In the genomic region with DNA sequence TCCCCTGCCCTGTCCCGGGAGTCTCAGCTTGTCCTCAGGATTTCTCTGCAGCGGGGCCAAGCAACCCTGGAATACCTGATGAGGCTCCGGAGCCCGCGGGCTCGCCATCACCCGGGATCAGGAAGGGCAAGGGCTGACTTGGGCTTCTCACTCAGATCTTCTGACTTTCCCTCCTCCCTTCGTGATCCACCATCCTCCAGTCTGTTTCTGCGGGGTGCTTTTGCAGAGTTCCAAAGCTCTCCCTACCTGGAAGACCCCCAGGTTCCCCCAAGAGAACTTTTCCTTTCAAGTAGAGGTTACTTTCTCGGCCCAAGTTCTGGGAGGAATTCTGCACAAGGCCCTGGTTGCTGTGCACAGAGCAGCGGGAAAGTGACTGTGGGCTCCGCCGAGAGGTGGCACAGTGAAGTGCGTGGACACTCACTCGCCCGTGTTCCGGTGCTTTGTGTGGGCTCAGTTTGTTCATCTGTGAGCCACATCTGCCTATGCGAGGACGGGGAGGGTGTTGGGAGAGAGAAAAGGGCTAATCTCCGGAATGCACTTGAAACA, we compare ENCODE assay signal across 8 mouse cellular contexts. TPM values are rescaled to one million over a fixed set of nuclear protein-coding genes. Genes with fewer than 3 reads are reported as not detected.
A peak's percentile ranks its signal among the peaks of the same experiment; 100 is the strongest.
DNase-seq lines count a peak whose midpoint lies in the region; ATAC-seq and TF ChIP-seq lines count a peak whose summit lies in the region.

No protein-coding gene starts in this region.

- H3K27ac ChIP-seq in embryonic facial prominence, embryonic 12.5 days, result peak overlapping the region; percentile 79
- peak overlapping the region; percentile 92 for H3K27ac ChIP-seq in heart, adult 2 months
- peak overlapping the region; percentile 88 for H3K27ac ChIP-seq in liver, embryonic 12.5 days
- peak overlapping the region; percentile 96 for H3K27ac ChIP-seq in stomach, postnatal 0 days (replicated peaks)

- DNase-seq in A20 (ENCODE audit: low read depth, low spot score), result peak; percentile 56
- peak; percentile 55 for DNase-seq in adrenal gland, postnatal 10 days
- DNase-seq in heart, adult 2 months, result peak; percentile 57 to 67
- DNase-seq in kidney, adult 9 months, result peak; percentile 30
- DNase-seq in naive thymus-derived CD4-positive, alpha-beta T cell, adult 2 months (ENCODE audit: low read depth), result peak; percentile 64
- DNase-seq in stomach, postnatal 0 days (ENCODE audit: low spot score), result peak; percentile 64

- peak overlapping the region; percentile 86 for H3K9ac ChIP-seq in embryonic facial prominence, embryonic 12.5 days
- H3K9ac ChIP-seq in heart, adult 2 months (ENCODE audit: low read depth, low read length), result peak overlapping the region; percentile 81
- H3K9ac ChIP-seq in liver, embryonic 12.5 days, result peak overlapping the region; percentile 88
- peak overlapping the region; percentile 88 for H3K9ac ChIP-seq in stomach, postnatal 0 days (ENCODE audit: low read length)

- peaks cover 12% of the 10 kb centered on the region for H3K4me1 ChIP-seq in embryonic facial prominence, embryonic 12.5 days
- H3K4me1 ChIP-seq in heart, adult 2 months (ENCODE audit: control insufficient read depth, insufficient read depth, low read length), result no peaks in the 10 kb centered on the region; the same call in none of the 2 replicates
- H3K4me1 ChIP-seq in liver, embryonic 12.5 days, result peaks cover 29% of the 10 kb centered on the region
- H3K4me1 ChIP-seq in stomach, postnatal 0 days (replicated peaks; ENCODE audit: control insufficient read depth, insufficient read depth), result no peaks in the 10 kb centered on the region; the same call in 1 of the 2 replicates

- TF ChIP-seq EP300 in heart, adult 2 months (IDR thresholded peaks at IDR 0.05; ENCODE audit: insufficient read depth, low read depth, low read length), result no peak
- TF ChIP-seq EP300 in stomach, postnatal 0 days (optimal IDR thresholded peaks at IDR 0.05), result no peak

- TF ChIP-seq CTCF in heart, adult 2 months (IDR thresholded peaks at IDR 0.05), result peak; percentile 49
- TF ChIP-seq CTCF in stomach, postnatal 0 days (IDR thresholded peaks at IDR 0.05; ENCODE audit: low read depth), result peak; percentile 56

- H3K9me3 ChIP-seq in embryonic facial prominence, embryonic 12.5 days, result no peaks in the 10 kb centered on the region
- H3K9me3 ChIP-seq in liver, embryonic 12.5 days (replicated peaks), result no peaks in the 10 kb centered on the region
- no peaks in the 10 kb centered on the region for H3K9me3 ChIP-seq in stomach, postnatal 0 days (ENCODE audit: control insufficient read depth, low read length)

- ATAC-seq in embryonic facial prominence, embryonic 12.5 days (ENCODE audit: insufficient number of reproducible peaks, insufficient read depth, low FRiP score, low TSS enrichment), result no peak
- ATAC-seq in liver, embryonic 12.5 days, result no peak
- ATAC-seq in stomach, postnatal 0 days (ENCODE audit: low FRiP score, low TSS enrichment), result 0 out of 2 replicates have a peak, but pooled peaks have one; percentile 33

- H3K79me2 ChIP-seq in heart, adult 2 months (replicated peaks; ENCODE audit: control insufficient read depth, insufficient read depth, low read length), result 0 out of 2 replicates have a peak, but pooled peaks cover 1% of the 10 kb centered on the region

- 2% methylated on average over 20 of the region's 20 CpGs for WGBS in embryonic facial prominence, embryonic 12.5 days
- under 1% methylated on average over 20 of the region's 20 CpGs for WGBS in heart, adult 2 months
- 2% methylated on average over 20 of the region's 20 CpGs for WGBS in liver, embryonic 12.5 days (ENCODE audit: insufficient replicate concordance)
- WGBS in stomach, postnatal 0 days, result under 1% methylated on average over 20 of the region's 20 CpGs

- H3K4me3 ChIP-seq in embryonic facial prominence, embryonic 12.5 days, result peak overlapping the region; percentile 89
- peak overlapping the region; percentile 92 for H3K4me3 ChIP-seq in heart, adult 2 months
- peak overlapping the region; percentile 81 for H3K4me3 ChIP-seq in liver, embryonic 12.5 days
- H3K4me3 ChIP-seq in stomach, postnatal 0 days (ENCODE audit: low read depth, low read length), result peak overlapping the region; percentile 79

- no peaks in the 10 kb centered on the region for H3K36me3 ChIP-seq in embryonic facial prominence, embryonic 12.5 days
- H3K36me3 ChIP-seq in heart, adult 2 months (ENCODE audit: control insufficient read depth, insufficient read depth, low read length), result no peaks in the 10 kb centered on the region
- no peaks in the 10 kb centered on the region for H3K36me3 ChIP-seq in liver, embryonic 12.5 days
- H3K36me3 ChIP-seq in stomach, postnatal 0 days (ENCODE audit: control insufficient read depth, insufficient read depth, low read length), result no peaks in the 10 kb centered on the region

- H3K4me2 ChIP-seq in embryonic facial prominence, embryonic 12.5 days (replicated peaks), result peak overlapping the region; percentile 92
- peak overlapping the region; percentile 100 for H3K4me2 ChIP-seq in liver, embryonic 12.5 days
- peak overlapping the region; percentile 98 for H3K4me2 ChIP-seq in stomach, postnatal 0 days (replicated peaks; ENCODE audit: low read depth)

- H3K27me3 ChIP-seq in embryonic facial prominence, embryonic 12.5 days, result no peaks in the 10 kb centered on the region
- H3K27me3 ChIP-seq in heart, adult 2 months (ENCODE audit: control insufficient read depth, insufficient read depth, low read length), result no peaks in the 10 kb centered on the region
- H3K27me3 ChIP-seq in liver, embryonic 12.5 days (replicated peaks), result no peaks in the 10 kb centered on the region
- no peaks in the 10 kb centered on the region for H3K27me3 ChIP-seq in stomach, postnatal 0 days (ENCODE audit: control insufficient read depth, insufficient read depth, low read length)

- intact Hi-C loops in heart, adult 2 months (cut with DNase I), result loop anchor here (5.0 to 10.0 kb wide), 2 partner anchors 242 to 339 kb away; a partner anchor contains a TSS

- TF ChIP-seq POLR2A in heart, adult 2 months (IDR thresholded peaks at IDR 0.05; ENCODE audit: insufficient read depth, low read depth, low read length), result no peak

RNA-seq across cellular contexts. Expression of a gene that starts 0.6 kb away (rescaled TPM):
- total RNA-seq in adrenal gland, postnatal 10 days (2021), result 10 to 100 TPM; 50.7 to 57.4 TPM
- 56.9 and 58.2 TPM in 2 replicates for polyA plus RNA-seq in embryonic facial prominence, embryonic 12.5 days (2016; fragmentation: Nextera tagmentation; extraction: Ambion mirVana)
- total RNA-seq in heart, adult 2 months (2021), result 100 to 1,000 TPM in 1 of 2 experiments, 10 to 100 TPM in 1; 83.4 to 131 TPM
- 18.5 and 27.4 TPM in 2 replicates for polyA plus RNA-seq in heart, adult 2 months (2012; rRNA removed)
- 85.7 and 88.3 TPM in 2 replicates for polyA plus RNA-seq in liver, embryonic 12.5 days (2016; fragmentation: Nextera tagmentation; extraction: Ambion mirVana)
- 28.8 and 34.3 TPM in 2 replicates for polyA plus RNA-seq in stomach, postnatal 0 days (2015; fragmentation: Nextera tagmentation; extraction: Ambion mirVana)
